Comparison of ENCODE assay signal across 24 mouse cellular contexts in genomic region chr2:144764116-144764788, GRCm38 (mm10). TPM values are rescaled to one million over a fixed set of nuclear protein-coding genes. Genes with fewer than 3 reads are reported as not detected.
DNase-seq lines count a peak whose midpoint lies in the region; ATAC-seq lines count a peak whose summit lies in the region.
"Had no signal": no experiment of that assay in that cellular context is flagged by ENCODE, and none has a peak within 500 bp of the region (broad histone marks: within the 10 kb centered on the region; RNA-seq: fewer than 3 reads in every experiment).

No protein-coding gene starts in this region.

- H3K27ac ChIP-seq in heart, embryonic 10.5 days = no peak overlapping the region
- H3K27ac ChIP-seq in midbrain, embryonic 12.5 days (replicated peaks) = peak overlapping the region; percentile 60
- no peak overlapping the region for H3K27ac ChIP-seq in midbrain, embryonic 15.5 days
- H3K27ac ChIP-seq: embryonic facial prominence, embryonic 12.5 days; heart, embryonic 13.5 days; hindbrain, embryonic 12.5 days had no signal

- DNase-seq in heart, embryonic 10.5 days (ENCODE audit: low spot score) = peak; percentile 24
- no peak for DNase-seq in heart, postnatal 10 days
- no peak for DNase-seq in left cerebral cortex, postnatal 14 days (ENCODE audit: low spot score in 2 of 2)
- no peak for DNase-seq in adrenal gland, adult 2 months
- DNase-seq in left cerebral cortex, adult 8-10 months (ENCODE audit: low spot score in 2 of 2) = no peak
- DNase-seq: adrenal gland, postnatal 10 days; cerebellum, adult 11-12 months; cerebellum, adult 9-10 months; cerebellum, postnatal 25 days; gastrocnemius, postnatal 14 days; heart, postnatal 4 days had no signal

- no peaks in the 10 kb centered on the region for H3K4me1 ChIP-seq in heart, embryonic 10.5 days
- 0 out of 2 replicates have a peak, but pooled peaks cover 3% of the 10 kb centered on the region for H3K4me1 ChIP-seq in midbrain, embryonic 12.5 days
- H3K4me1 ChIP-seq in midbrain, embryonic 15.5 days = peaks cover under 1% of the 10 kb centered on the region
- H3K4me1 ChIP-seq: embryonic facial prominence, embryonic 12.5 days; hindbrain, embryonic 12.5 days had no signal

- 80% methylated on average over 7 of the region's 7 CpGs for WGBS in heart, embryonic 10.5 days
- WGBS in midbrain, embryonic 12.5 days = 22% methylated on average over 7 of the region's 7 CpGs
- WGBS in midbrain, embryonic 15.5 days = 35% methylated on average over 7 of the region's 7 CpGs

- no peak overlapping the region for H3K9ac ChIP-seq in midbrain, embryonic 12.5 days (replicated peaks)
- no peak overlapping the region for H3K9ac ChIP-seq in midbrain, embryonic 15.5 days
- H3K9ac ChIP-seq: embryonic facial prominence, embryonic 12.5 days; heart, embryonic 13.5 days; hindbrain, embryonic 12.5 days had no signal

- no peak overlapping the region for H3K4me2 ChIP-seq in midbrain, embryonic 12.5 days (replicated peaks)
- H3K4me2 ChIP-seq in midbrain, embryonic 15.5 days = no peak overlapping the region
- H3K4me2 ChIP-seq: embryonic facial prominence, embryonic 12.5 days; heart, embryonic 13.5 days; hindbrain, embryonic 12.5 days had no signal

- H3K36me3 ChIP-seq in heart, embryonic 10.5 days = no peaks in the 10 kb centered on the region
- no peaks in the 10 kb centered on the region for H3K36me3 ChIP-seq in midbrain, embryonic 12.5 days
- H3K36me3 ChIP-seq in midbrain, embryonic 15.5 days (replicated peaks) = no peaks in the 10 kb centered on the region
- H3K36me3 ChIP-seq: embryonic facial prominence, embryonic 12.5 days; heart, embryonic 13.5 days; hindbrain, embryonic 12.5 days had no signal

- intact Hi-C loops in heart, postnatal 10 days (cut with DNase I) = no loop called here
- intact Hi-C loops in left cerebral cortex, postnatal 14 days (cut with DNase I) = no loop called here

- H3K4me3 ChIP-seq in heart, embryonic 10.5 days = no peak overlapping the region
- no peak overlapping the region for H3K4me3 ChIP-seq in midbrain, embryonic 12.5 days
- no peak overlapping the region for H3K4me3 ChIP-seq in midbrain, embryonic 15.5 days
- H3K4me3 ChIP-seq: embryonic facial prominence, embryonic 12.5 days; heart, embryonic 13.5 days; hindbrain, embryonic 12.5 days had no signal

- no peaks in the 10 kb centered on the region for H3K9me3 ChIP-seq in heart, embryonic 10.5 days
- H3K9me3 ChIP-seq in midbrain, embryonic 12.5 days = peaks cover 9% of the 10 kb centered on the region; the same call in 1 of the 2 replicates
- no peaks in the 10 kb centered on the region for H3K9me3 ChIP-seq in midbrain, embryonic 15.5 days
- H3K9me3 ChIP-seq: hindbrain, embryonic 12.5 days had no signal

- ATAC-seq in midbrain, embryonic 12.5 days (ENCODE audit: low FRiP score, low read depth) = peak; percentile 95
- ATAC-seq in midbrain, embryonic 15.5 days (replicated peaks) = peak; percentile 69
- ATAC-seq: forebrain, embryonic 14.5 days; hindbrain, embryonic 16.5 days; inflammation-experienced regulatory T-cells, adult 6 months had no signal

- no peaks in the 10 kb centered on the region for H3K27me3 ChIP-seq in heart, embryonic 10.5 days (ENCODE audit: insufficient read depth, poor library complexity, severe bottlenecking)
- no peaks in the 10 kb centered on the region for H3K27me3 ChIP-seq in midbrain, embryonic 12.5 days
- H3K27me3 ChIP-seq in midbrain, embryonic 15.5 days (replicated peaks) = no peaks in the 10 kb centered on the region
- H3K27me3 ChIP-seq: embryonic facial prominence, embryonic 12.5 days; heart, embryonic 13.5 days; hindbrain, embryonic 12.5 days had no signal

RNA-seq across cellular contexts. Expression of gene Scp2d1, which starts 59.2 kb away (rescaled TPM):
- not detected in 2 replicates for polyA plus RNA-seq in heart, embryonic 10.5 days (2016; fragmentation: Nextera tagmentation; extraction: Ambion mirVana)
- total RNA-seq in heart, postnatal 10 days (2021) = not detected
- polyA plus RNA-seq in midbrain, embryonic 12.5 days (2016; fragmentation: Nextera tagmentation; extraction: Ambion mirVana) = not detected in 2 replicates
- not detected in 2 replicates for polyA plus RNA-seq in midbrain, embryonic 15.5 days (2015; fragmentation: Nextera tagmentation; extraction: Ambion mirVana)
- total RNA-seq in left cerebral cortex, postnatal 14 days (2021) = not detected
- not detected for total RNA-seq in adrenal gland, adult 2 months (2021)
- polyA plus RNA-seq in adrenal gland, adult 2 months (2012; rRNA removed) = not detected in 2 replicates
- total RNA-seq in left cerebral cortex, adult 8-10 months (2022) = not detected
- total RNA-seq: adrenal gland, postnatal 10 days; adrenal gland, postnatal 4 days; gastrocnemius, adult 18-20 months; gastrocnemius, postnatal 14 days; heart, adult 8-10 months; heart, postnatal 4 days had no signal
- polyA plus RNA-seq: cortical plate, adult 2 months; embryonic facial prominence, embryonic 12.5 days; forebrain, embryonic 14.5 days; heart, embryonic 13.5 days; heart, postnatal 0 days; hindbrain, embryonic 12.5 days; hindbrain, embryonic 16.5 days; inflammation-experienced regulatory T-cells, adult 6 months had no signal
